Mouse (Mus musculus): Measurements from ENCODE around the gene Slc2a12. TPM values are rescaled to one million over a fixed set of nuclear protein-coding genes. Genes with fewer than 3 reads are reported as not detected.

Slc2a12 gene
- polyA plus RNA-seq, 1 experiment, result 5.6 TPM

DNA sequence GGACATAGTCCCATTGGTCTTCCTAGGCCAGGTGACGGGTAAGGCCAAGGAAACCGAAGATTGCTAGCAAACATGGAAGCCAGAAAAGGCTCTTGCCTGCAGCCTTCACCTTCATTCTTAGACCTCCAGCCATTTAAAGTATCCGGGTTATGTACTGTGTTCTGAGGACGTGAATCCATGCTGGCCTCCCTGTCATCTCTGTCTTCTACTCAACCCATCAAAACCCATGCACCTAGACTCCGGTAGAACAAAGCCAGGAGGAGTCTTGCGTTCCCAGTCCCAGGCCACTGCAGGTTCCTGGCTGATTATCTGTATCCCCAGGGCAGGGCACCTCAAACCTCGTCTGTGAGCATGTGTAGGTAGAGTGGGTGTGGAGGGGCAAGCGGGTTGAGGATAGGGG lies 30.3 kb upstream of the Slc2a12 start:
- H3K4me1 ChIP-seq (ENCODE audit: control insufficient read depth, insufficient read depth, low read length), result no peaks in the 10 kb centered on the region
- no peaks in the 10 kb centered on the region for H3K27me3 ChIP-seq (replicated peaks; ENCODE audit: control insufficient read depth, insufficient read depth, low read length)
- TF ChIP-seq CTCF (conservative IDR thresholded peaks at IDR 0.05; ENCODE audit: insufficient read depth, insufficient read length, low read depth, low read length), result no peak
- no peak for TF ChIP-seq POLR2A (IDR thresholded peaks at IDR 0.05; ENCODE audit: low read depth, low read length)
- no peaks in the 10 kb centered on the region for H3K36me3 ChIP-seq (ENCODE audit: control insufficient read depth, insufficient read depth, low read length)
- no peak overlapping the region for H3K27ac ChIP-seq (ENCODE audit: insufficient read depth, low read depth, low read length)
- no peak overlapping the region for H3K4me3 ChIP-seq (ENCODE audit: insufficient read depth, low read depth, low read length)
- no peak for DNase-seq
- 90% methylated on average over 8 of the region's 8 CpGs for WGBS

DNA sequence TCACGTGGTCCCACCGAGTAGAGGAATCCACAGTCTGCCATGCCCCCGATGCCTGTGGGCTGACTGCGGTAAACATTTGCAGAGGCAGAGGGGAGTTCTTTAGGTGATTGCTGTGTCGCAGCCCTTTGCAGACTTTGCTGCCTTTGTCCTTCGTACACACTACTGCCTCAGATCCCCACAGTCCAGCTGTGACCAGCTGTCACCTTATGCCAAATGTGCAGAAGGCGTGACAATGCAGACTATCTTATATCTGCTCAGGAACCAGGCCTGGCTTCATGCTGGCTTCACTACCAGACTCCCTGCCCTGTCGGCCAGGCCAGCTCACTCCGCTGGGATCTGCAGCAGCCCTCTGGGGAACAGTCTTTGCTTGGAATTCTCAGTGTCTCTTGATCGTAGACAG lies 29.5 kb upstream of the Slc2a12 start:
- WGBS, result 46% methylated on average over 10 of the region's 10 CpGs
- no peaks in the 10 kb centered on the region for H3K27me3 ChIP-seq (replicated peaks; ENCODE audit: control insufficient read depth, insufficient read depth, low read length)
- H3K36me3 ChIP-seq (ENCODE audit: control insufficient read depth, insufficient read depth, low read length), result no peaks in the 10 kb centered on the region
- DNase-seq, result no peak
- H3K4me3 ChIP-seq (ENCODE audit: insufficient read depth, low read depth, low read length), result no peak overlapping the region
- no peaks in the 10 kb centered on the region for H3K4me1 ChIP-seq (ENCODE audit: control insufficient read depth, insufficient read depth, low read length)
- TF ChIP-seq POLR2A (IDR thresholded peaks at IDR 0.05; ENCODE audit: low read depth, low read length) (no peak), CTCF (conservative IDR thresholded peaks at IDR 0.05; ENCODE audit: insufficient read depth, insufficient read length, low read depth, low read length) (no peak)
- no peak overlapping the region for H3K27ac ChIP-seq (ENCODE audit: insufficient read depth, low read depth, low read length)

GRCm38 (mm10) chr10:22618842-22619241 lies 26.0 kb upstream of the Slc2a12 start:
- H3K36me3 ChIP-seq (ENCODE audit: control insufficient read depth, insufficient read depth, low read length), result no peaks in the 10 kb centered on the region
- DNase-seq, result peak; percentile 47
- H3K27ac ChIP-seq (ENCODE audit: insufficient read depth, low read depth, low read length), result no peak overlapping the region
- H3K4me3 ChIP-seq (ENCODE audit: insufficient read depth, low read depth, low read length), result no peak overlapping the region
- no peaks in the 10 kb centered on the region for H3K4me1 ChIP-seq (ENCODE audit: control insufficient read depth, insufficient read depth, low read length)
- peak; percentile 65 for TF ChIP-seq CTCF (conservative IDR thresholded peaks at IDR 0.05; ENCODE audit: insufficient read depth, insufficient read length, low read depth, low read length)
- no peak for TF ChIP-seq POLR2A (IDR thresholded peaks at IDR 0.05; ENCODE audit: low read depth, low read length)
- WGBS, result 64% methylated on average over 2 of the region's 2 CpGs
- H3K27me3 ChIP-seq (replicated peaks; ENCODE audit: control insufficient read depth, insufficient read depth, low read length), result no peaks in the 10 kb centered on the region

GRCm38 (mm10) chr10:22628832-22629231 lies 16.0 kb upstream of the Slc2a12 start:
- no peaks in the 10 kb centered on the region for H3K27me3 ChIP-seq (replicated peaks; ENCODE audit: control insufficient read depth, insufficient read depth, low read length)
- H3K27ac ChIP-seq (ENCODE audit: insufficient read depth, low read depth, low read length), result no peak overlapping the region
- H3K4me3 ChIP-seq (ENCODE audit: insufficient read depth, low read depth, low read length), result no peak overlapping the region
- WGBS, result 81% methylated on average over 1 of the region's 1 CpGs
- no peaks in the 10 kb centered on the region for H3K36me3 ChIP-seq (ENCODE audit: control insufficient read depth, insufficient read depth, low read length)
- TF ChIP-seq POLR2A (IDR thresholded peaks at IDR 0.05; ENCODE audit: low read depth, low read length) (no peak), CTCF (conservative IDR thresholded peaks at IDR 0.05; ENCODE audit: insufficient read depth, insufficient read length, low read depth, low read length) (no peak)
- no peak for DNase-seq
- no peaks in the 10 kb centered on the region for H3K4me1 ChIP-seq (ENCODE audit: control insufficient read depth, insufficient read depth, low read length)

DNA sequence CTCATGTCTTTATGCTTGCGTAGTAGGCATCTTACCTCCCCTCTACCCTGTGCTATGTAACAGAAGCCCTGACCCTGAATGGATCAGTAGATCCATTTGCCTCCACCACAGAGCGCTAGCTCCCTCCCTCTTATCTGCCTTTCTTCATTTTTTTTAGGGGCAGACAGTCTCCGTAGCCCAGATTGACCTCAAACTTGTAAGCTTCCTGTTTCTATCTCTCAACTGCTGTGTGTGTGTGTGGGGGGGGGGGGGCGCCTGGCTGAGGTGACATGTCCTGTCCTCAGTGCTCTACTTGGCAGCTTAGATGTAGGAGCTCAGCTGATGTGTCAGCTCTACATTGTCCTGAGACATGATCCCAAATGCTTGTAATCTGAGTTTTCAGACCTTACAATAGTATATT lies 13.7 kb upstream of the Slc2a12 start:
- no peak for DNase-seq
- H3K36me3 ChIP-seq (ENCODE audit: control insufficient read depth, insufficient read depth, low read length), result no peaks in the 10 kb centered on the region
- WGBS, result 62% methylated on average over 4 of the region's 4 CpGs
- H3K4me1 ChIP-seq (ENCODE audit: control insufficient read depth, insufficient read depth, low read length), result no peaks in the 10 kb centered on the region
- no peak overlapping the region for H3K4me3 ChIP-seq (ENCODE audit: insufficient read depth, low read depth, low read length)
- no peaks in the 10 kb centered on the region for H3K27me3 ChIP-seq (replicated peaks; ENCODE audit: control insufficient read depth, insufficient read depth, low read length)
- TF ChIP-seq POLR2A (IDR thresholded peaks at IDR 0.05; ENCODE audit: low read depth, low read length) (no peak), CTCF (conservative IDR thresholded peaks at IDR 0.05; ENCODE audit: insufficient read depth, insufficient read length, low read depth, low read length) (no peak)
- H3K27ac ChIP-seq (ENCODE audit: insufficient read depth, low read depth, low read length), result no peak overlapping the region

GRCm38 (mm10) chr10:22631528-22631927 lies 13.3 kb upstream of the Slc2a12 start:
- TF ChIP-seq POLR2A (IDR thresholded peaks at IDR 0.05; ENCODE audit: low read depth, low read length) (no peak), CTCF (conservative IDR thresholded peaks at IDR 0.05; ENCODE audit: insufficient read depth, insufficient read length, low read depth, low read length) (no peak)
- Histone ChIP-seq H3K4me3 (ENCODE audit: insufficient read depth, low read depth, low read length) (no peak overlapping the region), H3K4me1 (ENCODE audit: control insufficient read depth, insufficient read depth, low read length) (no peaks in the 10 kb centered on the region), H3K27me3 (replicated peaks; ENCODE audit: control insufficient read depth, insufficient read depth, low read length) (no peaks in the 10 kb centered on the region), H3K27ac (ENCODE audit: insufficient read depth, low read depth, low read length) (no peak overlapping the region), H3K36me3 (ENCODE audit: control insufficient read depth, insufficient read depth, low read length) (no peaks in the 10 kb centered on the region)
- WGBS, result 54% methylated on average over 7 of the region's 7 CpGs
- no peak for DNase-seq

DNA sequence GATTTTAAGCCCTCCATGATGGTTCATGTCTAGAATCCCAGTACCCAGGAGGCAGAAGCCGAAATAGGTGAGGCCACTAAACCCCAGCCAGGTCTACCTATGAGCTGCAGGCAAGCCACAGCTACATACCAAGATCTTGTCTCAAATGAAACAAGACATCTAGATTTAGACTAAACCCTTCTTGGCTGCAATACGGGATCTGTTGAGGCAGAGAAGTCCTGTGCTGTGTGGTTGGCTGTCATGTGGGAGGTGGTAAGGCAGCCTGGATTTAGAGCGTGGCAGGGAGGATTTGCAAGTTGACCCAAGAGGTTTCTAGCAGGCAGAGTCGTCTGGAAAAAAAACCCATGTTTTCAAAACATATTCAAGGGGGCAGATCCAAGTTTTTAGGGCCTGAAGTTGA lies 12.9 kb upstream of the Slc2a12 start:
- TF ChIP-seq CTCF (conservative IDR thresholded peaks at IDR 0.05; ENCODE audit: insufficient read depth, insufficient read length, low read depth, low read length) (no peak), POLR2A (IDR thresholded peaks at IDR 0.05; ENCODE audit: low read depth, low read length) (no peak)
- H3K27ac ChIP-seq (ENCODE audit: insufficient read depth, low read depth, low read length), result no peak overlapping the region
- no peak for DNase-seq
- no peaks in the 10 kb centered on the region for H3K27me3 ChIP-seq (replicated peaks; ENCODE audit: control insufficient read depth, insufficient read depth, low read length)
- H3K4me1 ChIP-seq (ENCODE audit: control insufficient read depth, insufficient read depth, low read length), result no peaks in the 10 kb centered on the region
- no peak overlapping the region for H3K4me3 ChIP-seq (ENCODE audit: insufficient read depth, low read depth, low read length)
- 76% methylated on average over 4 of the region's 4 CpGs for WGBS
- H3K36me3 ChIP-seq (ENCODE audit: control insufficient read depth, insufficient read depth, low read length), result no peaks in the 10 kb centered on the region

Data from kidney, adult 2 months (tissue).